Mouse (Mus musculus) mouse trophoblast stem cell (cell line): ENCODE data around the gene Tmem232.
"Not testable (repeated sequence)": the region's sequence is repeated elsewhere in the genome, so short reads cannot be mapped to it uniquely, and the experiment has no call there.

Experiments used
- in situ Hi-C, 2 experiments: fragments of 300-500 bp; cut with MseI, MboI; formaldehyde crosslinking; loops; 2 replicates in 1 of 2; 3 replicates in 1 of 2; pipeline ENCODE4 v1.15.1; 2025

The Tmem232 gene

DNA sequence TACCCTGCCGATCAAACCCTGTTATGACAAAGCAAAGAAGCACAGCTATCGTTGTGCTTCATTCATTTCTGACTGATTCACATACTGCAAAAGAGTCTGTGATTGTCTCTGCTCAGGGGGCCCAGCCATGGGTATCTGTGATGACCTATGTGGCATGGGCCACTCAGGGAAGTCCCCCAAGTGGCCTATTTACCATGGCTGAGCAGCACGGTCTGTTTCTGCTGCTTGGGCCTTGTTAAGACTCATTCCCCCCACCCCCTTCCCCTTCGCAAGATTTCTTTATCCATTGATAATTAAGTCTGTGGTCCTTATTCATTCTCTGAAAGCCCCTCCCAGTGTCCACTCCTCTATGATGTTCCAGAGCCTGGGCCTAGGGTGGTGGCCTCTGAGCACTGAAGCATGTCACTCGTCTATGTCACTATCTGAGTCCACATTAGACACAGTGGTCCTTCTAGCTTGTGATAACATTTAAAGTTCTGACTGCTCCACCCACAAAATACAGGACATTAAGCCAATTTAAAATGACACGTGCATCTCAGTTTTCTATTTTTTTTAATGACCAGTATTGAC, 315.1 kb downstream of the Tmem232 start:
- in situ Hi-C loops = no loop called here

DNA sequence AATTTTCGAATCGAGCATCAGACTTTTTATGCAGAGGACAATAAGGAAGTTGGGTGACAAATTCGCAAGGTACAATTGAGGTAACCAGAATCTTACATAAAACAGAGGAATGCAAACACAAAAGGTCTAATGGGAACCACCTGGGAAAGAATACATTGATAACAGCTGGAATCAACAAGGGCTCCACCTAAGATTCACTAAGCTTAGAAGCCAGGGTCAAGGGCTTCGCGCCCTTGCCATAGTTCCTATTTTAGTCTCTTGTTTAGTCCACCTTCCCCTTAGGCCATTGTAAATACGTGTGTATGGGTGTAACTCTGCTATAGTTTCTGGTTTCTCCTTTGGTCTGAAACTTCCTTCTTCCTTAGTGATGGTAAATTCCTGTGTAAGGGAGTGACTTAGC, 318.9 kb downstream of the Tmem232 start:
- in situ Hi-C loops = not testable (repeated sequence)
